ENCODE assay signal across 8 mouse cellular contexts in the genomic region with DNA sequence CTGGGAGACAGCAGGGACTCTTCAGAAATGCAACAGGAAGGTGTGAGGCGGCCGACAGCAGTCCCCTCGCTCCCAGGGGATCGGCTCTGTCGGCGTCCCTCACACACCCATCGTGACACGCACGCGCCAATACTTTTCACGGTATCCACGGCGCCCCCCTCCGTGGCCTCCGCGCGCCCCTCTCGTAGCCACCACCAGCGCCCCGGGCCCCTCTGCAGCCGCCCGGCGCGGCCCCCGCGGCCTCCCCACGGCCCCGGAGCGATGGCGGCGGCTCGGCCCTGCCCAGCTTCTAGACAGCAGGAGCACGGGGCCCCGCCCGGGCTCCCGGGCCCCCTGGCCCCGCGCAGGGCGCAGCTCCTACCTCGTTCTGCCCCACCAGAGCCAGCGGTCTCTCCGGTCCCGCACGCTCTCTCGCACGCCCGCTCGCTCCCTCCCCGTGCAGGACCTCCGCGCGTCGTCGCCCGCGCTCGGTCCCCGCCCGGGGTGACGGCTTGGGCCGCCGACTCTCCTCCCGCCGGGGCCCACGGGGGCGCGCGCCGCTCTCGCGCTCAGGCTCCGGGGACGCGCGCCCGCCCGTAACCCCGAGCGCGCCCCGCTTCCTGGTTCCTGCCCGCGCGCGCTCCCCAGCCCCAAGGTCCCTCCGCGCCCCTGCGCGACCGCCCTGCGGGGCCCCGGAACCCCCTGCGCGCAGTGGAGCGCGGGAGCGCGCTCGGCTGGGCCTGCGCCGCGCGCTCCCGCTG. TPM values are rescaled to one million over a fixed set of nuclear protein-coding genes. Genes with fewer than 3 reads are reported as not detected.
DNase-seq lines count a peak whose midpoint lies in the region; ATAC-seq and TF ChIP-seq lines count a peak whose summit lies in the region.

A gene (minus strand): TSS at position 687 of the 740 bp plus-strand sequence.

- no peak for TF ChIP-seq CTCF in gastrocnemius, adult 2 months (IDR thresholded peaks at IDR 0.05)
- no peak for TF ChIP-seq CTCF in left cerebral cortex, adult 2 months (IDR thresholded peaks at IDR 0.05)

- peak within 1 kb of the TSS; percentile 99 for H3K4me3 ChIP-seq in gastrocnemius, adult 2 months
- peak within 1 kb of the TSS; percentile 81 for H3K4me3 ChIP-seq in hindbrain, embryonic 15.5 days
- peak within 1 kb of the TSS; percentile 77 for H3K4me3 ChIP-seq in left cerebral cortex, adult 2 months
- H3K4me3 ChIP-seq in macrophage (ENCODE audit: inconsistent target): peak within 1 kb of the TSS; percentile 85

- peak within 1 kb of the TSS; percentile 97 for H3K27ac ChIP-seq in gastrocnemius, adult 2 months
- H3K27ac ChIP-seq in hindbrain, embryonic 15.5 days (replicated peaks): peak within 1 kb of the TSS; percentile 86
- peak within 1 kb of the TSS; percentile 87 for H3K27ac ChIP-seq in left cerebral cortex, adult 2 months
- peak within 1 kb of the TSS; percentile 51 for H3K27ac ChIP-seq in macrophage

- intact Hi-C loops in gastrocnemius, adult 2 months (cut with DNase I): loop anchor here (10.0 kb wide), 1 partner anchor 135 kb away; a partner anchor contains a TSS
- intact Hi-C loops in left cerebral cortex, adult 2 months (cut with DNase I): no loop called here

- under 1% methylated on average over 90 of the region's 104 CpGs for WGBS in hindbrain, embryonic 15.5 days
- under 1% methylated on average over 102 of the region's 104 CpGs for WGBS in macrophage (ENCODE audit: missing documents)

- H3K4me1 ChIP-seq in hindbrain, embryonic 15.5 days (replicated peaks): peaks cover 33% of the 10 kb centered on the region

- H3K79me2 ChIP-seq in macrophage (ENCODE audit: inconsistent target): peaks cover 48% of the 10 kb centered on the region

- peak within 1 kb of the TSS; percentile 72 for H3K9ac ChIP-seq in hindbrain, embryonic 15.5 days

- H3K9me3 ChIP-seq in hindbrain, embryonic 15.5 days: no peaks in the 10 kb centered on the region

- H3K27me3 ChIP-seq in hindbrain, embryonic 15.5 days: peaks cover 8% of the 10 kb centered on the region; the same call in 1 of the 2 replicates

- H3K36me3 ChIP-seq in hindbrain, embryonic 15.5 days: no peaks in the 10 kb centered on the region
- no peaks in the 10 kb centered on the region for H3K36me3 ChIP-seq in macrophage (ENCODE audit: inconsistent target)

- H3K4me2 ChIP-seq in hindbrain, embryonic 15.5 days: peak within 1 kb of the TSS; percentile 81

- peak; percentile 57 for DNase-seq in adipocyte (ENCODE audit: low spot score)
- peak; percentile 44 to 61 for DNase-seq in cerebellum, postnatal 4 days (ENCODE audit: low spot score in 2 of 2)
- peak; percentile 89 for DNase-seq in gastrocnemius, adult 2 months
- peak; percentile 66 to 69 for DNase-seq in left cerebral cortex, adult 2 months (ENCODE audit: extremely low spot score in 1 of 2, low spot score in 2 of 2)
- peak; percentile 36 to 49 for DNase-seq in right cerebral cortex, adult 2 months (ENCODE audit: low spot score in 2 of 2)
- DNase-seq in yolk sac, embryonic 10.5 days (ENCODE audit: low spot score): peak; percentile 74

- peak; percentile 83 for ATAC-seq in hindbrain, embryonic 15.5 days (ENCODE audit: low FRiP score, low read depth)

RNA-seq across cellular contexts. Expression of the gene that starts here (rescaled TPM):
- total RNA-seq in gastrocnemius, adult 2 months (2021): 100 to 1,000 TPM; 139 to 145 TPM
- 16.4 and 20.3 TPM in 2 replicates for polyA plus RNA-seq in hindbrain, embryonic 15.5 days (2015; fragmentation: Nextera tagmentation; extraction: Ambion mirVana)
- 10 to 100 TPM; 23.6 to 25.0 TPM for total RNA-seq in left cerebral cortex, adult 2 months (2021)
- total RNA-seq in macrophage (2018; cell fraction: chromatin; rRNA removed): 100 to 1,000 TPM in 1 of 26 experiments, 10 to 100 TPM in 23, 1 to 10 TPM in 2; 8.0 to 116 (median 45.6) TPM
- total RNA-seq in macrophage (2018; cell fraction: cytosol; rRNA removed): 10 to 100 TPM; 22.3 to 36.6 (median 31.5) TPM
- total RNA-seq in macrophage (2018; cell fraction: nucleus; rRNA removed): 100 to 1,000 TPM in 1 of 26 experiments, 10 to 100 TPM in 25; 16.1 to 112 (median 42.3) TPM
- polyA plus RNA-seq in macrophage (2018): 16.7 to 27.2 TPM (median 18.9 TPM) in 3 replicates

Comparison
In these comparisons a context has a peak if more than half of its experiments do, and no peak if none do; other contexts are left out.
1. Peak in every context shown above with its lines: DNase-seq, ATAC-seq, H3K4me3 ChIP-seq and H3K27ac ChIP-seq.
2. RNA of the gene that starts here (total RNA-seq): 139 to 145 TPM in gastrocnemius, adult 2 months; 23.6 to 25.0 TPM in left cerebral cortex, adult 2 months; every median in the first group is over 4 times any median in the second.